Mouse (Mus musculus) spleen, postnatal 36 days (tissue): ENCODE measurements at regions not wholly inside any gene's neighbourhood (a gene's known extent, or its start where the extent isn't known, plus 50 kb on each side); places are given as distances from the start of the nearest gene placed in this dataset.

Experiments used
- DNase-seq, 2 experiments: peaks; one replicate each; pipeline ENCODE4 v3.0.0; 2022; ENCODE audit warnings: low spot score in 2 of 2, mixed read lengths in 1 of 2

DNA sequence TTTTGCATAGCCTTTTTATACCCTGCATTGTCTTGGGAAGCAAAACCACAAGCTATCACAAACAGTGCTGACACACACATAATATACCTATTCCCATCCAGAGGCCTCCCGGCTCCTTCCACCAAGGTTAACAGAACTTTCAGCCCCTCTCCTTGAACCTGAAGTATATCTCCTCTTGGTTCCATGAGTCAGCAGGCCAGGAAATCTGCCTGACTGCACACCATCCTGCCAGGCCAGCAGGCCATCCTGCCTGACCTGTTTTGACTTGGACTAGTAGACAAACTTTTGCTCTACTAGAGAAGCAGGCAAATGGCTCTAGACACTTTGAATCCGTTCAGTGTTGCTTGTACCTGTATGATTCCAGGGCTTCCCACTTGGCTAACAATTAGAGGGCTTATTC, 547.6 kb upstream of the N6amt1 start:
- peak in 1 of 2 experiments; percentile 2 for DNase-seq

DNA sequence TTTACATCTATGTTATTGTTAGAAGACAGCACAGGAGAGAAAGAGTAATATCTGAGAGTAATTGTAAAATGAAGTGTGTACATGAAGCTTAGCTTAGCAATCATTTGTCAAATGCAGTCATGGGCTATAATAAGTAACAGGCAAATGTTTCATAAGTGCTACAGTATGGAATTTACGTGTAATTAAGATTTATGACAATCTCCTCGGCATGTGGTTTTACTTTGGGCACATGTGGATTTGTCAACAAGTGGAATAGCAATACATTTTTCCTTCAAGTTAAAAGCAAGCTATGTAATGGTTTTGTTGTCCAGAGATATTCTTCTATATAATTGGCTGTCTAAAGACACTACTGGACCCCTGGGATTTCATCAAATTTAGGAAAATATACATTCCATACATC, 577.9 kb upstream of the N6amt1 start:
- no peak for DNase-seq

DNA sequence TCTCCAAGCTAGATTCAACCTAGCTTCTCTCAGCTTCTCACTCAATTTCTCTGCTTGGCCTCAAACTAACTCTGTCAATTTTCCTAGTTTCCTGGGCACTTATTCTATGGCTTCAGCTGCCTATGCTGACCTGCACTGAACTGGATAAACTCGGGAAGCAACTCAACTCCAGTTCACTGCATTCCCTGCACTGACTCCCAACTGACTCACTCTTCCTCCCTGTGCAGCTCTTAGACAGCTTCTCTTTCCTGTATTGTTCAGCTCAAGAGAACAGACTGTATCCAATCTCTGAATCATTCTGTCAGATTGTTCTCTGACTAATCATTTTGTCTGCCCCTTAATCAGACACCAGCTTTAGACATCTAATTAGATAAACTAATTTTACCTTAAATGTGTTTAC, 581.4 kb upstream of the N6amt1 start:
- DNase-seq, result no peak

DNA sequence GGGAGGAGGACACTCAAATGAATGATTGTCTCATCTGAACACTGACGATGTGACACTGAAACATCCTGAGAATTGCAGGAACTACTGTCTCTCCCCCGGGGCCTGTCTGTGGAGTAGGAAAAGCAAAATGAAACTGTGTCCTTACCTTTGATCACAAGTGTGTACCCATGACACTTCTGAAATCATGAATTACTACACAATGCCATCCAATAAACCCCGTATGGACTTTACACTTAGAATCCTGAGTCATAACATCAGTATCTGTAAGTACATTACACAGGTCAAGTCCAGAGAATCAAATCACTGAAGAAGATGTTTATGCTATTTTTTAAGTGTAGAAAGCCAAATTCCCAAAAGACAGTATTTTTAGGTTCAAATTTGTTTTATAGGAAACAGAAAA, 585.1 kb upstream of the N6amt1 start:
- no peak for DNase-seq

DNA sequence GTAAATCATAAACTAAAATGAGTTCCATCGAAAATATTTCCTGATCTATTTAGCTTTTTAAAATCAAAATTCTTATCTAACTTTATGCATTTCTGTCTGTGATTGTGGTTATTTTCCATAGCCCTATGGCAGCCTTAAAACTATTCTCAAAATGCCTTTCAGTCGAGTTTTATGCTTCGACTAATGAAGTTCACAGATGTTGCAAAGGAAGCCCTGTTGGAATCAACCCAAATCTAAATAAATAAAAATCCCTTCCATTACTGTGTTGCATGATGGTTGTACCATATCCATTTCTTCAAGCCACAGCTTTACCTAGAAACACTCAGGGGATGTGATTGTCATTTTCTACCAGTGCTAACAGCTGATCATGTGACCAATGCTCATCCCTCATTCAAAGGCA, 585.6 kb upstream of the N6amt1 start:
- no peak for DNase-seq

DNA sequence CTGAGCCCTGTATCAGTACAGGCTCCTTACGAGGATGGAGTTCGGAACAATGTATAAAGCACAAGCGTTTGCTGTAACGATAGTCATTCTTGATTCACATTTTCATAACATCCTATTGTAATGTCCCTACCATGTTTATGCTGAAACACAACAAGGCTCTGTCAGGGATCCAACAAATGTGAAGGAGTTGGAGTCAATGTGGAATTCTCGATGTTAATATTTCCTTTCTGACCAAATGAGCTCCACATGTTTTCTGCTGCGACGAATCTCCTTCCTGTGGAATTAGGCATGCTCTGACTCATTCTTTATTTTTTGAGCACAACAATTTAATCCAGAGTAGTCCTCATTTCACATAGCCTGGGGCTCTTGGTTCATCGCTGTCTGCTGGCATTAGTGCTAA, 588.0 kb upstream of the N6amt1 start:
- no peak for DNase-seq

DNA sequence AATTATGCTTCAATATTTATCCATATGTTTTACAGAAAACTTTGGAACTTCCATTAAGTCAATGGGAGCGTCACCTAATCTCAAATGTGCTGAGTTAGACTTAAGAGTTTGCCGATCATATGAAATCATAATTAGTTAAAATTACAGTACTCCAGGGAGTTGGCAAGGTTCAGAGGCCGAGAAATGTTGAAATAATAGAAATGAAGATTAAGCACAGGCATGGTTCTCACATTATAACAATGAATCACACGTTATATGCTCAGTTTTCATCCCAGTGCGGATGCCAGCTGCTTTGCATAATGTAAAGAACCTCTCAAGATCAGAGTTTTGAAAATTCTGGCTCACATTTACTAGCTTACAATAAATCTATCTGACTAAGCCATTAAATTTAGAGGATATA, 612.7 kb upstream of the N6amt1 start:
- DNase-seq, result no peak

DNA sequence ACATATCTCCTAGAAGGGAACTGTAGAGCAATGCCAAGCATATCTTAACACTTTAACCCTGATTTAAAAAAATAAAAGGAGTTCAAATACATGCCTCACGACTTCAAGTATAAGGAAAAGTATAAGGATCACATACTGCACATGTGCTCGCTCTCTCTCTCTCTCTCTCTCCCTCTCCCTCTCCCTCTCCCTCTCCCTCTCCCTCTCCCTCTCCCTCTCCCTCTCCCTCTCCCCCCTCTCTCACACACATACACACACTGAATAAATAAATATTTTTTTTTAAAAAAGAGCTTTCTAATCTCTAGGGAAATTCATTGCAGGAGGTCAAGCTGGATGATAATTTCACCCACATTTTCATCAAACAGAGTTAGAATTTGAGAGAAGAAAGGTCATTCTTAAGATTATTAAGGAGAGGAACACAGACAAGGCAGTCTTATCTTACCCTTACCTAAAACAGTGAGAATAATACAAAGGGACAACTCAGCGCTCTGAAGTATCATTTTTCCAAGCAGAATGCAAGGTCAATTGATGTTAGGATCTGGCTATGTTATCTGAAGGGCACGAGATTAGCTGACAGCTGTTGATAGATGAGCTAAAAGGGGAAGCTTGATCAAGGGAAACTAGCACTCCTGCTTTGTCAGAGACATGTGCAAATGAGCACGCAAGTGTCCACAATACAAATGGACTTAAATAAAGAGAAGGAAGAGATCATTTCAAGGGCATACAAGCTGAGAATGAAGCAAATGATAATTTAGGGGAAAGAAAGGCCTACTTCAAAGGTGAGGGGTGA, 634.8 kb upstream of the N6amt1 start:
- DNase-seq, result no peak

DNA sequence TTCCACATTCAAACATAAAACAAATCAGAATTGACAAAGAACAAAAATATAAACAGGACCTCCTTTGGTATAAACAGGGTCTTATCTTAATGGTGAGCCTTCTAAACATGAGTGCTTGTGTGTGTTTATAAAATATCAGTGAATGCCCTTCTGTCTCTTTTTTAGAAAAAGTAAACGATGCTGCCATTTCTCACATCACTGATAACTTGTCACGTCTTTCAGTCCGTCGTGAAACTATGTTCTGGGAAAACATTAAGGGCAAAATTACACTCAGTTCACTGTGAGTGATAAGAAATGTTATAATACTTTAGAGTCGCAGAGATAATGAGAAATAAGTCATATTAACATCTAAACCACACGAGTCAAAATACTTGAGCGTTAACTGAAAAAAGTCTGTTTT, 635.6 kb upstream of the N6amt1 start:
- DNase-seq, result no peak

DNA sequence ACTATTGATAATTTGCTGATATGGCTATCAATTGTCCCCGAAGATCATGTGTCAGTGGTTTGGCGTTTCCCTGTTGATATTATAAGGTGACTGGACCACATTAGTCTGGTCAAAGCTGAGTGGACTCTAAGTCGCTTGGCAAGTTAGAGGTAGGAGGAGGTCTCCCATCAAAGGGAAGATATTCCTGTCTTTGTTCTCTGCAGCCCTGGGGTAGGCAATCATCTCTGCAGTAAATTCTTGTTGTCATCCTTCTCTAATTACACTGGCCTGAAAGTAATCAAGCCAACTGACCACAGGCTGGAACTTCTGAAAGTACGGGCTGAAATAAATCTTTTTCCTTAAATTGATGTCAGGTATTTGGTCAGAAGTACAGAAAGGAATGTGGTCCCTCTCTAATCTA, 652.3 kb upstream of the N6amt1 start:
- no peak for DNase-seq

DNA sequence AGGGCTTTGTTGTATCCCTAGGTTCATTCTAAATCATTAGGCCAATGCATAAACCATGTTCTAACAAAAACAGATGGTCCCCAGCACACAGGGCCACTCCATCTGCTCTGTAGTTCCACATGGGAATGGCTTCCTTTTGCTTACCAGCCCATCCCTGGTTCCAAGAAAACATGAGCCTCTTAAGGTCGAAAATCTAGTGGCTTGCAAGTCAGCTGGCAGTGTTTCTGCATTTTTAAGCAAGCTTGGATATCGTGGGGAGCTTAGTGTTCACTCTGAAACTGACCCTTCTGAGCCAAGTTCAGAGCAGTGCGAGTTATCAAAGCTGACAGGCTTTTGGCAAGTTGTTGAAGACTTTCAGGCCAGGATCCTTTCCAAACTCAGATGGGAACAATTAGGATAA, 659.5 kb upstream of the N6amt1 start:
- DNase-seq, result peak in 1 of 2 experiments; percentile 2

DNA sequence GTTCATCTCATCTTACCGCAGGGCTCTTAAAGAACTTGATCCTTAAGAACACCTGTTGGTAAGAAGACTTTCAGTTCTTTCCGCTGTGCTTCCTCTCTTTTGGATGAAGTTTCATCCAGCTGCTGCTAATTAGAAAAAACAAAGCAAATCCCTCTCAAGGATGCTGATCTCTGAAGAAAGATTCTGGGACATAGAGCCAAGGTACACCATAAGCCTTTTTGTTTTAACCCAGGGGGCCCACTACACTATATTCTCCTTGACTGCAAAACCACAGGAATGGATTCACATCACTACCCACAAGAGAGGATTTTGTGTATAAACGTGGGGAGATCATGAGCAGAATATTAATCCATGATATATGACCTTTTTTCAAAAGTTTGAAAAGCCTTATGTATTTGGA, 694.8 kb upstream of the N6amt1 start:
- no peak for DNase-seq

DNA sequence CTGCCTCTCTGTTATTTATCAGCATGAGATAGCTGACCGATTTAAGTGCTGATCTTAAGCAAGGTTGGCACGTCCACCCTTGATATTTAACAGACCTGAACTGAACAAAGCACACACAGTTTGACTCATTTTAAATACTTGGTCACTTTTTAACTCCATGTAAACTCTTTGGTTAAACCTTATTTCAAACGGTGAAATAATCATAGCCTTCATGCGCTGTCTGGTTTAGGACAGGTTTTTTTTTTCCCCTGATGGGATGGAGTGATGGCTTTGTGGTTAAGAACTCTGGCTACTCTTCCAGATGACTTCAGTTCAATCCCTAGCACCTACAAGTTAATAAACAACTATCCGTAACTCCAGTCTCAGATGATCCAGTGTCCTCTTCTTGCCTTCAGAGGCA, 706.7 kb upstream of the N6amt1 start:
- DNase-seq, result no peak

DNA sequence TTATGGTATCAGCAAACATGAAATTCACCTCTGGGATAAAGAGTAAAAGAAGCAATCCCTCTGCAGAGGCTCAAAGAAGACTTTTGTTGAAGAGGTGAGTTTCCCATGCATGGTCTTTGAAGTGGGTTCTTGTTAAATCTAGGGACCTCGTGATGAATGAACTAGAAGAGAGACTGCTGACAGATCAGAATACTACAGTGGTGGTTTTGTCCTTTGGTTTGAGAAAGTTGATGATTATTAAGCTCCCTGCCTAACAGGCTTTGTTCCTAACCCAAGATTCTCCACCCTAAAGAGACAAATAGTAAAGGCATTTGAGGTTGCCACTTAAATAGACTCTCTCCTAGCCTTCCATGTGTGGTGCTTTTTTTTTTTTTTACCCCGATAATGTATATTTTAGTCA, 707.2 kb upstream of the N6amt1 start:
- no peak for DNase-seq

DNA sequence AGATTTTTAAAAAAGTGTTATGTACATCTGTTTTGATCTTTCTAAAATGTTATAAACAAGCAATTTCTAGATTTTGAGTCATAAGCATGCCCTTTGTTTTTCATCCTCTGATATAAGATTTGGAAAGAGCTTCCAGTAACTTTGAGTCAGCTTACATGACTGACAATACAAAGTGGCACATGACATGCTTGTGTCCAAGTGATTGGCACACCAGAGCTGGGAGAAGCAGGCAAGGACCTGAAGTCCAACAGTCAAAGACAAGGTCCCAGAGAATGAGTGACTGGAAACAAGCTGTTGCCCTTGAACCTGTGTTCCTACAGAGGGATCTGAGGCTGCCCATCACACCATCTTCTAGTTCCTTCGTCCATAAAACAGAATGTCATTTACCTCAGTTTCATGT, 708.5 kb upstream of the N6amt1 start:
- no peak for DNase-seq

DNA sequence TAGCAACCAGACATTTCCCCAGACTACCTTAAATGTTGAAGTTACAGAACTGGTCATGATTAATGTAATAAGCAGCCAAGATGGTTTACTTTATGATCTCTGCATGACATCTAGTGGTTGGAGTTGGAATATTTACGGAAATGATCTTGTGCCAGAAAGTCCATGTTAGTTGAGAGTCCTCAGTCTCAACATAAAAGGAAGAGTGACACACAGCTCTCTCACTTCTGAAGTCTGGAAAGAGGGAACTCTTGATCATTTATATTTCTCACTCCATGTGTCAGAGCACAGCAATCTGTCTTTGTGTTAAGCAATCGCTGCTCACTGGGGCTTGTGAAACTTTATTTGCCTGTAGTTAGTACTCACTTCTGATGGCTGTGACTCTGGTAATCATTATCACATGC, 709.1 kb upstream of the N6amt1 start:
- no peak for DNase-seq

DNA sequence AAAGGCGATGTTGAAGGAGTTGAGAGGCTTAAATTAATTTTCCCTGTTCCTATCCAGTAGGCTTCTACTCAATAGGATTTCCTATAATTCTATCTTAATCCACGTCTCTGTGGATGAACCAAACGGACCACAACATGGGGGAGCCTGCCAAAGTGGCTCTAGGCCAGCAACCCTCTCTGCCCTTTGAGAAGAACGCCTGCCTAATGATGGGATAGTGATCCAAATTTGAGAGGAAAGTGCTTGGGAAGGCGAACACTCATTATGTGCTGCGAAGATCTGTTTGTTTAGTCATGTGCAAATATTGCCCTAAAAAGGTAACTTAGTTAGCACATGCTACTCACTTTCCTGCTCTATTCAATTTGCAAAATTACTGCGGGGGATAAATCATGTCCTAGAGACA, 702.5 kb upstream of the Adamts5 start:
- no peak for DNase-seq

DNA sequence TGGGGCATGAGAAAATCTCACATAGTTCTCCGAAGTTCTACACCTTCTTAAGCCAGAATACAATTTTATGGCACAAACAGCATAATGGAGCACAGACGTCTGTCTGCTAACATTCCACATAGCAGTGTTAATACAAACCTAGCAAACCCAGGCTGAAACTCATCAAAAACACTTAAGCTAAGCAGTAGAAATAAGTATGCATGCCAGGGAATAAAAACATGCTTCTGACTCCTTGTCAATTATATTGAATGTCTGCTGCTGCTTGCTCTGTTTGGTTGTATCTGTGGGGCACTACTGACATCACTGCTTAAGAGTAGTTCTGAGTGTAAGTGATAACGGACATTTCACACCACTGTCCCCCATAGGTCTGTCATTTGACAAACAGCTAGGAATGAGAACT, 693.4 kb upstream of the Adamts5 start:
- no peak for DNase-seq

DNA sequence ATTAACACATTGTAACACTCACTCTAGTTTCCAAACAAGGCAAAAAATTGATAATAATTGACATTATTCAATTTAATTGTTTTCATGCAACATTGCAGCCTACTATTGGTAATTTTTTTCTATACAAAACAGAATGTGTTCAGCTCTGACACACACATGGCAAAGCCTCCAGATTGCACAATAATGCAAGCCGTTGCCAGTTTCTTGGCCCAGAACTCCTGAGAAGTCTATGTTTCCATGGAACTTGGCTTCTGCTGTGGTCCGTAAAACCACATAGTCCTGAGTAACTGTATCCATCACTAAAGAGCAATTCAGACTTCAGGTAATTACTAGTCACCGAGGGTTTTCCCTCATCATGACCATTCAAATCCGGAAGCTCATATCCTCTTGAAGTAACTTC, 684.4 kb upstream of the Adamts5 start:
- DNase-seq, result no peak

DNA sequence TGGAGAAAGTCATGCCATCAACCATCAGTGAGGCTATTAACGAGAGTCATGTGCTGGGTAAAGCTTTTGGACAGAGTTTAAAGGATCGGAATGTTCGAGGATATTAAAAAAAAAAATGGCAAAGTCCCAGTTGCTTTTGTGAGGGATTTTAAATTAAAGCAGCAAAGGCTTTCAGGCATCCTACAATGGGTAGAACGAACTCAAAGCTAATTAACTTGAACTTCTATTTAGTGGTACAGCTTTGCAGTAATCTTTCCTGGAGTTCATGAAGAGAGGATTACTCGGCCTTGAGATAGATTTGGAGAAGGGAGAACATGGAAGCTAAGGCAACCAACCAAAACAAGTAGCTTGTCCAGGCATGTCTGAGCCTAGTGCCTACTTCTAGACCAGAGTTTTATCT, 676.7 kb upstream of the Adamts5 start:
- DNase-seq, result no peak

DNA sequence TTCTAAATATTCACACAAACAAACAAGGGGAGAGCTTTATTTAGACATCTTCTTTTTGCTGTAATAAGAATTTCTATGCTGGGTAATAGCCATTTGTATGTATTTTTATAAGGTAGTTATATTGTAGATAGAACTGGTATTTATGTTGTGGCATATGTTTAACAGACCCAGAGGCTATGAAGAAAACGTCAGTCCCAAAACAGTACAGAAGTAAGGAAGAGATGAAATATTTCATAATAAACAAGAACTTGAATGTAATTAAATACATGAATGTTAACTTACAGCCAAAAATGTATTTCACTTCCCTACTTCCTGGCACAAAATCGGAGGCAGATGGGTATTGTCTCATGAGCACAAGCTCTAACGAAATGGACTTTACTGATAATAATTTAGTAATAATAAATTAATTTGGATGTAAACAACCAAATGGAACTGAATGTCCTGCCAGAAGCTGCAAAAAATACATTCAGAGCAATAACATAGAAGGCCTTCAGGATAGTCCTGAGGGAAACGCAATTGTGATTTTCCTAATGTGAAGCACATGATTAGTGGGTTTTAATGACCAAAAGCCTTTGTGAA, 645.9 kb upstream of the Adamts5 start:
- DNase-seq, result no peak

DNA sequence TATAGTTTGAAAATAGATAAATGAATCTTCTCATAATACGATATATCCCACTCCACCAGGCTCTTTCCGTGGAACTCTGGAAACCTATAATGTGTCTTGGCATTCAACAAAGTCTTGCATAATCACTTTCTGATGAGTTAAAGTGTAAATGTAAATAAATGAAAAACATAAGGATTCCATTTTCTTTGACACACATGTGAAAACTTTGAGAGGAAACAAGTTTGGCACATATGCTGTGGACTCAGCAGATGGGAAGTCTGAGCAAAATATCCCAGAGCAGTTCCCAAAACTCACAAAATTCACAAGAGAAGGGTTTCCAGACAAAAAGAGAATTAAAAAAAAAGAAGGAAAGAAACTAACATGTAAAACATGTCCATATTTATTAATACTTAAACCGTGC, 645.3 kb upstream of the Adamts5 start:
- DNase-seq, result no peak

DNA sequence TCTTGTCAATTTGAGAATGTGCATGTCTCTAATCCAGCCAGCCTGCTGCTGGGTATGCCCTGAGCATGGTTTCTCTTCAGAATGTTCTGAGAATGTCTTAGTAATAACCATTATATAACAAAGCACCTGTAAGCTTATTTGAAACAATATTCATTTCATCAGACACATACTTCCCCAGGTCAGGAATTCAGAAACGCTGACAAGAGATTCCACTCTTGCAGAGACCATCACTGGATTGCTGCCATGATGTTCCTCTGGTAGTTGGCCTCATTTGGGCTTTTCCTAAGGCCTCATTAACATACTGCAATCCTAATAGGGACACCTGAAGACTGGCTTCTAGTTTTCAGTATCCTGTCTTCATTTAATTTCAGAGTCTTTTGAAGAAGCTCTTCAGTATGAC, 642.5 kb upstream of the Adamts5 start:
- no peak for DNase-seq

DNA sequence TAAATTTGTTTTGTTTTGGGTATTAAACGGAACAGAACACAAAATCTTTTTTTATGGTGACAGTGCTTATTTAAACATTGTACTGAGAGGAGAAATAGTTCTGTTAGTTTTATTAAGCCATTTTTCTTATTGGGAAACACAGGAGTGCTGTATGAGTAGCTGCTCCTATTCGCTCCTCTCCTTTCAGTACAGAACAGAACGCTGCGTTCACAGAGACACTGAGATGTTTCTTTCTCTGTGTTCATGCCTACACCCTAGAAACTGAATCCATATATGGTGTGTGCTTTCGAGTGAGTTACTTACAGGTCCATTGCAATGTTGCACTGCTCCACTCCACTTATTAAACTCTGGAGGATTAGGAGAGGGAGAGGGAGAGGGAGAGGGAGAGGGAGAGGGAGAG, 634.9 kb upstream of the Adamts5 start:
- no peak for DNase-seq
